In the genomic region with DNA sequence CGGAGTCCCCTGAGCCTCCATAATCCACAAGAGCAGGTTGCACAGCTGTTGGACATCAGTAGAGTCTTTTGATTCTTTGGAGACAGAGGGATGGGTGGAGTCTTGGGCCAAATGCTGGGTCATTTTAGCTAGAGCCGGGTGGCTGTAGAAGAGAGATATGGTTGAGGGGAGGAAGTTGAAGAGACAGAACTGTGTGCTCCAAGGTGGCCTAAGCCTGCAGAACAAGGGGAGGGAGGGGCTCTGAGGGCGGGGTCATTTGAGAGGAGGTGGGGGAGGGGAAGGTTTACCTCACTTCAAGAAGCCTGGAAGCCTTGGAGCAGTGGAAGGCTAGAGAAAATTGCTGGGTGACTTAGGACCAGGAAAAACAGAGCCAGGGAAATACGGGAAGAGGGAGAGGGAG, we compare ENCODE assay signal across 10 mouse cellular contexts. TPM values are rescaled to one million over a fixed set of nuclear protein-coding genes. Genes with fewer than 3 reads are reported as not detected.
A peak's percentile ranks its signal among the peaks of the same experiment; 100 is the strongest.
DNase-seq lines count a peak whose midpoint lies in the region; ATAC-seq and TF ChIP-seq lines count a peak whose summit lies in the region.
"Had no signal": no experiment of that assay in that cellular context is flagged by ENCODE, and none has a peak within 500 bp of the region (broad histone marks: within the 10 kb centered on the region; RNA-seq: fewer than 3 reads in every experiment).

A gene (plus strand): TSS at position 296 of the 400 bp plus-strand sequence.

- ATAC-seq in heart, embryonic 13.5 days (ENCODE audit: extremely low read depth, insufficient number of reproducible peaks, low FRiP score, low TSS enrichment), result peak; percentile 77
- peak; percentile 70 for ATAC-seq in erythroid progenitor cell, adult 5-6 weeks (replicated peaks; ENCODE audit: low FRiP score, poor library complexity, severe bottlenecking)
- ATAC-seq in megakaryocyte progenitor cell, adult 5-6 weeks (replicated peaks; ENCODE audit: poor library complexity), result peak; percentile 56
- ATAC-seq in hindbrain, embryonic 11.5 days (ENCODE audit: low FRiP score), result no peak
- no peak for ATAC-seq in kidney, embryonic 14.5 days (ENCODE audit: low FRiP score, low TSS enrichment)

- peak within 1 kb of the TSS; percentile 33 for H3K4me3 ChIP-seq in heart, embryonic 13.5 days
- no peak within 1 kb of the TSS for H3K4me3 ChIP-seq in ES-Bruce4 (ENCODE audit: low read depth, low read length)
- no peak within 1 kb of the TSS for H3K4me3 ChIP-seq in hindbrain, embryonic 11.5 days (ENCODE audit: low read depth, low read length)
- H3K4me3 ChIP-seq in kidney, embryonic 14.5 days (ENCODE audit: low read length), result no peak within 1 kb of the TSS
- H3K4me3 ChIP-seq: myocyte had no signal

- no peaks in the 10 kb centered on the region for H3K9me3 ChIP-seq in heart, embryonic 13.5 days
- no peaks in the 10 kb centered on the region for H3K9me3 ChIP-seq in ES-Bruce4 (replicated peaks; ENCODE audit: control insufficient read depth, insufficient read depth, low read length, poor library complexity, severe bottlenecking)
- no peaks in the 10 kb centered on the region for H3K9me3 ChIP-seq in hindbrain, embryonic 11.5 days (ENCODE audit: control insufficient read depth, low read length)
- no peaks in the 10 kb centered on the region for H3K9me3 ChIP-seq in kidney, embryonic 14.5 days (ENCODE audit: control insufficient read depth, low read length)

- 0 out of 2 replicates have a peak within 1 kb of the TSS, but pooled peaks have one; percentile 8 for H3K9ac ChIP-seq in heart, embryonic 13.5 days
- no peak within 1 kb of the TSS for H3K9ac ChIP-seq in ES-Bruce4 (ENCODE audit: low read depth, poor library complexity, severe bottlenecking)
- no peak within 1 kb of the TSS for H3K9ac ChIP-seq in hindbrain, embryonic 11.5 days (ENCODE audit: low read depth, low read length)
- H3K9ac ChIP-seq in kidney, embryonic 14.5 days (ENCODE audit: low read depth, low read length), result no peak within 1 kb of the TSS
- H3K9ac ChIP-seq: hindbrain, embryonic 14.5 days had no signal

- no peak for TF ChIP-seq CTCF in ES-Bruce4 (IDR thresholded peaks at IDR 0.05; ENCODE audit: low read depth, low read length)

- H3K36me3 ChIP-seq in heart, embryonic 13.5 days, result no peaks in the 10 kb centered on the region
- H3K36me3 ChIP-seq in ES-Bruce4 (ENCODE audit: control insufficient read depth, insufficient read depth, low read length, poor library complexity, severe bottlenecking), result no peaks in the 10 kb centered on the region
- no peaks in the 10 kb centered on the region for H3K36me3 ChIP-seq in hindbrain, embryonic 11.5 days (ENCODE audit: control insufficient read depth, insufficient read depth, low read length)
- no peaks in the 10 kb centered on the region for H3K36me3 ChIP-seq in kidney, embryonic 14.5 days (ENCODE audit: control insufficient read depth, insufficient read depth, low read length)

- TF ChIP-seq POLR2A in ES-Bruce4 (IDR thresholded peaks at IDR 0.05; ENCODE audit: insufficient read depth, low read length), result no peak

- no peak for DNase-seq in heart, adult 8-10 months (ENCODE audit: low spot score)
- no peak for DNase-seq in hindbrain, embryonic 11.5 days (ENCODE audit: low spot score)
- DNase-seq in ovary, adult 18-20 months (ENCODE audit: low spot score), result no peak

- no peak for TF ChIP-seq EP300 in ES-Bruce4 (IDR thresholded peaks at IDR 0.05; ENCODE audit: insufficient read depth, low read depth, low read length)

- peak within 1 kb of the TSS; percentile 51 for H3K4me2 ChIP-seq in heart, embryonic 13.5 days
- no peak within 1 kb of the TSS for H3K4me2 ChIP-seq in hindbrain, embryonic 11.5 days (replicated peaks; ENCODE audit: low read depth, low read length)
- H3K4me2 ChIP-seq in kidney, embryonic 14.5 days (replicated peaks; ENCODE audit: low read depth, low read length), result no peak within 1 kb of the TSS
- H3K4me2 ChIP-seq: hindbrain, embryonic 14.5 days had no signal

- WGBS in heart, embryonic 13.5 days, result 27% methylated on average over 3 of the region's 4 CpGs
- WGBS in hindbrain, embryonic 11.5 days, result 47% methylated on average over 3 of the region's 4 CpGs
- 16% methylated on average over 3 of the region's 4 CpGs for WGBS in kidney, embryonic 14.5 days

- no peaks in the 10 kb centered on the region; the same call in 1 of the 2 replicates for H3K4me1 ChIP-seq in heart, embryonic 13.5 days
- peaks cover 7% of the 10 kb centered on the region for H3K4me1 ChIP-seq in ES-Bruce4 (ENCODE audit: control insufficient read depth, insufficient read depth, low read length)
- no peaks in the 10 kb centered on the region for H3K4me1 ChIP-seq in hindbrain, embryonic 11.5 days (replicated peaks; ENCODE audit: control insufficient read depth, insufficient read depth, low read length)
- H3K4me1 ChIP-seq in kidney, embryonic 14.5 days (ENCODE audit: control insufficient read depth, insufficient read depth, low read length), result no peaks in the 10 kb centered on the region

- H3K27me3 ChIP-seq in heart, embryonic 13.5 days (replicated peaks), result no peaks in the 10 kb centered on the region
- H3K27me3 ChIP-seq in ES-Bruce4 (ENCODE audit: control insufficient read depth, insufficient read depth, low read length, poor library complexity, severe bottlenecking), result no peaks in the 10 kb centered on the region
- no peaks in the 10 kb centered on the region for H3K27me3 ChIP-seq in hindbrain, embryonic 11.5 days (ENCODE audit: control insufficient read depth, insufficient read depth, low read length)
- no peaks in the 10 kb centered on the region; the same call in 1 of the 2 replicates for H3K27me3 ChIP-seq in kidney, embryonic 14.5 days (ENCODE audit: control insufficient read depth, insufficient read depth, low read length)

- H3K27ac ChIP-seq in heart, embryonic 13.5 days (replicated peaks), result peak within 1 kb of the TSS; percentile 32; the same call in 1 of the 2 replicates
- H3K27ac ChIP-seq in ES-Bruce4 (ENCODE audit: insufficient read depth, low read length), result peak within 1 kb of the TSS; percentile 26
- no peak within 1 kb of the TSS for H3K27ac ChIP-seq in hindbrain, embryonic 11.5 days (ENCODE audit: low read depth, low read length)
- no peak within 1 kb of the TSS for H3K27ac ChIP-seq in kidney, embryonic 14.5 days (ENCODE audit: low read depth, low read length)
- H3K27ac ChIP-seq: hindbrain, embryonic 14.5 days had no signal

RNA-seq across cellular contexts. Expression of the gene that starts here (rescaled TPM):
- 0.37 and 0.52 TPM in 2 replicates for polyA plus RNA-seq in heart, embryonic 13.5 days (2015; fragmentation: Nextera tagmentation; extraction: Ambion mirVana)
- total RNA-seq in heart, adult 8-10 months (2022), result under 1 TPM; 0.56 to 0.82 (median 0.64) TPM
- polyA plus RNA-seq in ES-Bruce4 (2011; ENCODE audit: insufficient read depth, insufficient read length, low read depth, missing spikeins), result 0.70 and 0.79 TPM in 2 replicates
- total RNA-seq in erythroid progenitor cell, adult 5-6 weeks (2015; ENCODE audit: low replicate concordance), result 5.8 and 18.4 TPM in 2 replicates
- total RNA-seq in erythroid progenitor cell, adult 5-6 weeks (2017; ENCODE audit: low replicate concordance), result 5.7 and 7.7 TPM in 2 replicates
- 42.9 and 54.0 TPM in 2 replicates for total RNA-seq in megakaryocyte progenitor cell, adult 5-6 weeks (2015)
- 43.9 and 50.8 TPM in 2 replicates for total RNA-seq in megakaryocyte progenitor cell, adult 5-6 weeks (2017)
- 0.08 and 0.09 TPM in 2 replicates for polyA plus RNA-seq in hindbrain, embryonic 11.5 days (2014; fragmentation: Nextera tagmentation; extraction: Ambion mirVana)
- 0.16 TPM in 1 of 2 replicates, not detected in the other for polyA plus RNA-seq in kidney, embryonic 14.5 days (2014; fragmentation: Nextera tagmentation; extraction: Ambion mirVana)
- polyA plus RNA-seq: myocyte had no signal

Comparison
In these comparisons a context has a peak if more than half of its experiments do, and no peak if none do; other contexts are left out.
1. Peak in ATAC-seq, H3K4me3 ChIP-seq, H3K27ac ChIP-seq, H3K9ac ChIP-seq and H3K4me2 ChIP-seq in heart, embryonic 13.5 days; RNA of the gene not detected or under 1 TPM.
2. ATAC-seq: peak in erythroid progenitor cell, adult 5-6 weeks (single experiment) and megakaryocyte progenitor cell, adult 5-6 weeks (single experiment); none in hindbrain, embryonic 11.5 days (single experiment) and kidney, embryonic 14.5 days (single experiment).